Mouse (Mus musculus) brain, embryonic 14.5 days (tissue): Measurements from ENCODE around the gene Tamm41.

Experiments used
- CTCF ChIP-seq: fragments of 200-500 bp; IDR thresholded peaks from 2 replicates; pipeline ENCODE4 v1.5.1; 2012; ENCODE audit warnings: inconsistent platforms, mild to moderate bottlenecking, moderate library complexity, borderline replicate concordance; ENCODE audit not compliant: insufficient read depth, insufficient read length; ENCODE audit errors: extremely low read depth
- POLR2A ChIP-seq: fragments of 200-500 bp; IDR thresholded peaks from 2 replicates; pipeline ENCODE4 v1.6.1; 2012; ENCODE audit warnings: mild to moderate bottlenecking, inconsistent platforms, borderline replicate concordance; ENCODE audit not compliant: poor library complexity, insufficient read depth, insufficient read length, severe bottlenecking; ENCODE audit errors: extremely low read depth

GRCm38 (mm10) chr6:115076781-115077575 is 39.3 kb upstream of the Tamm41 start:
- TF ChIP-seq POLR2A (no peak), CTCF (no peak)
